Mouse (Mus musculus): ENCODE measurements around the gene Oas2. TPM values are rescaled to one million over a fixed set of nuclear protein-coding genes. Genes with fewer than 3 reads are reported as not detected.

Gene Oas2
- total and polyA plus RNA-seq, 3 experiments: 0.11 to 3.5 (median 2.3) TPM

DNA sequence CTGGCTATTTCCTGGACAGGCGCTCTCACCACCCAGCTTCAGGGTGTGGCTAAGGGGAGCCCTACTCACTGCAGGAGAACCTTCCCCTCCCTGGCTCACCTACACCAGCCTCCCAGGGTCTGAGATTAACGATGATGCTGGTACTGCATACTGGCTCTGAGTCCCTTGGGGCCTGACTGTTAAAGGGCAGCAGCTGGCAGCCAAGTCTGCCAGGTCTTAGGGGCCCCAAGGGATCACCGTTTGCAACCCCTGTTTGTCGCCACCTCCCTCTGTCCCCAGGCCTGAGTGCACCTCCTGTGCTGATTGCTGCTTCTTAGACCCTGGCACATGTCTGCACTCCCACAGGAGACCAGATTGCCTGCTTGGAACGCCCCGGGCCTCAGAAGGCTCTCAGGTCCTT, 45.2 kb downstream of the Oas2 start:
- no peak overlapping the region for H3K4me3 ChIP-seq (ENCODE audit: low read depth, low read length)
- DNase-seq (ENCODE audit: low spot score): no peak
- peaks cover 20% of the 10 kb centered on the region for H3K4me1 ChIP-seq (ENCODE audit: insufficient read depth, low read depth, low read length)
- H3K9me3 ChIP-seq (replicated peaks): no peaks in the 10 kb centered on the region
- TF ChIP-seq POLR2AphosphoS5 (IDR thresholded peaks at IDR 0.05; ENCODE audit: insufficient replicate concordance, low read depth, low read length) (no peak), GATA2 (IDR thresholded peaks at IDR 0.05; ENCODE audit: borderline replicate concordance, low read depth, low read length) (no peak), CTCF (IDR thresholded peaks at IDR 0.05; ENCODE audit: low read depth, low read length) (no peak), TAL1 (conservative IDR thresholded peaks at IDR 0.05; ENCODE audit: low read depth, low read length) (no peak), GATA1 (IDR thresholded peaks at IDR 0.05; ENCODE audit: borderline replicate concordance, low read length) (no peak)
- H3K36me3 ChIP-seq (replicated peaks): no peaks in the 10 kb centered on the region
- ATAC-seq (ENCODE audit: extremely low read depth, insufficient number of reproducible peaks, low FRiP score, poor library complexity, severe bottlenecking): no peak
- peaks cover 76% of the 10 kb centered on the region for H3K27me3 ChIP-seq (ENCODE audit: insufficient read depth, low read length)

DNA sequence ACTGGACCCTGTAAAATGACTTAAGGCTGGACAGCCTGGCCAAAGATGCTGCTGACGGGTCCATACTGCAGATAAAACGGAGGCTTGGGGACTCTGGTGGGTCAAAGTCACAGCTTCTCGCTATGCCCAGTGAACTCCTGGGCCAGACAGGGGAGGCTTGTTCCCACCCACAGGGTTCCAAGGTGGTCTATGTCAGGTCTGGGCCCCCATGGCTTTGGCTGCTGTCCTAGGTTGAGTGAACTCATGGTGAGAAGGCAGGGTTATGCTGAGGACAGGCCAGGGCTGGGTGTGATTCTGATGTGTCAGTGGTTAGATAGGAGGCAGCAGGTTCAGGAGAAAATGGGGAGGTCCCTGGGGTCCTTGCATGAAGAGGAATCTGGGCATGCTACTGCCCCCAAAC, 46.0 kb downstream of the Oas2 start:
- DNase-seq (ENCODE audit: low spot score) (no peak), ATAC-seq (ENCODE audit: extremely low read depth, insufficient number of reproducible peaks, low FRiP score, poor library complexity, severe bottlenecking) (no peak)
- Histone ChIP-seq H3K36me3 (replicated peaks) (no peaks in the 10 kb centered on the region), H3K9me3 (replicated peaks) (no peaks in the 10 kb centered on the region), H3K27me3 (ENCODE audit: insufficient read depth, low read length) (peaks cover 79% of the 10 kb centered on the region), H3K4me3 (ENCODE audit: low read depth, low read length) (no peak overlapping the region), H3K4me1 (ENCODE audit: insufficient read depth, low read depth, low read length) (peaks cover 20% of the 10 kb centered on the region)
- TF ChIP-seq TAL1 (conservative IDR thresholded peaks at IDR 0.05; ENCODE audit: low read depth, low read length) (no peak), GATA2 (IDR thresholded peaks at IDR 0.05; ENCODE audit: borderline replicate concordance, low read depth, low read length) (no peak), GATA1 (IDR thresholded peaks at IDR 0.05; ENCODE audit: borderline replicate concordance, low read length) (no peak), CTCF (IDR thresholded peaks at IDR 0.05; ENCODE audit: low read depth, low read length) (no peak), POLR2AphosphoS5 (IDR thresholded peaks at IDR 0.05; ENCODE audit: insufficient replicate concordance, low read depth, low read length) (no peak)

DNA sequence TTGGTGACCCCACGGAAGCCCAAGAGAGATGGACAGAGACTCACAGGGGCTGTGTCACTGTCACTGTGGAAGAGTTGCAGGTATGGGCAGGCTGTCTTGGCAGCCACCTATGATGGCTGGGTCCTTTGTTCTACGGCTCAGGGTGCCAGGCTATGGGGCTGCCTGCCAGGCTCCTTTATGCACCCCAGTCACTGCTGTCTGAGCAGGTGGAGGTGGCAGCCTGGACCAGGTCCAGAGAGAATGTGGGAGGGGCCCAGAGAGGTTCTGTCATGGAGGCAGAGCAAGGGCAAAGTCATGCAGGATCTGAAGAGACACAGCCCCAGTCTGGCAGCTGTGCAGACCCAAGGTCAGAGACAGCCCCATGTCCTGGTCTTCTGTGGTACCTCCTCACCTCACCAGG, 46.7 kb downstream of the Oas2 start:
- no peak for ATAC-seq (ENCODE audit: extremely low read depth, insufficient number of reproducible peaks, low FRiP score, poor library complexity, severe bottlenecking)
- no peak for DNase-seq (ENCODE audit: low spot score)
- H3K9me3 ChIP-seq (replicated peaks): no peaks in the 10 kb centered on the region
- no peak overlapping the region for H3K4me3 ChIP-seq (ENCODE audit: low read depth, low read length)
- peaks cover 22% of the 10 kb centered on the region for H3K4me1 ChIP-seq (ENCODE audit: insufficient read depth, low read depth, low read length)
- peaks cover 84% of the 10 kb centered on the region for H3K27me3 ChIP-seq (ENCODE audit: insufficient read depth, low read length)
- no peaks in the 10 kb centered on the region for H3K36me3 ChIP-seq (replicated peaks)
- TF ChIP-seq GATA1 (IDR thresholded peaks at IDR 0.05; ENCODE audit: borderline replicate concordance, low read length): no peak
- no peak for TF ChIP-seq TAL1 (conservative IDR thresholded peaks at IDR 0.05; ENCODE audit: low read depth, low read length)
- TF ChIP-seq CTCF (IDR thresholded peaks at IDR 0.05; ENCODE audit: low read depth, low read length): no peak
- TF ChIP-seq POLR2AphosphoS5 (IDR thresholded peaks at IDR 0.05; ENCODE audit: insufficient replicate concordance, low read depth, low read length): no peak
- no peak for TF ChIP-seq GATA2 (IDR thresholded peaks at IDR 0.05; ENCODE audit: borderline replicate concordance, low read depth, low read length)

DNA sequence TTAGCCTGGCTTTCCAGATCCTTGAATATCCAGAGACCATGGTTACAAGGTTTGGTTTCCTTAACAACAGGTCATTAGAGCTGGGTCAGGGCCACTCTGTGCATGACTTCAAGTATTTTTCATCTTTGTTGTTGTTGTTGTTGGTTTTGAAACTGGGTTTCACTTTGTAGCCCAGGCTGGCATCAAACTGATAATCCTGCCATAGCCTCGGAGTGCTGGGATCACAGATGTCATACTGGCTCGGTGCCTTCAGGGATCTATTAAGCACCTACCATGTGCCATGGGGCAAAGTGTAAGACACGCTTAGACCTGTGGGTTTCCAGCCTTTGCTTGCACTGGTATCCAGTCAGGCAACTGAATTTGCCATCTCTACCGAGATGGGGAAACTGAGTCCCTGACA, 47.2 kb downstream of the Oas2 start:
- peaks cover 84% of the 10 kb centered on the region for H3K27me3 ChIP-seq (ENCODE audit: insufficient read depth, low read length)
- H3K4me1 ChIP-seq (ENCODE audit: insufficient read depth, low read depth, low read length): peaks cover 27% of the 10 kb centered on the region
- no peak overlapping the region for H3K4me3 ChIP-seq (ENCODE audit: low read depth, low read length)
- ATAC-seq (ENCODE audit: extremely low read depth, insufficient number of reproducible peaks, low FRiP score, poor library complexity, severe bottlenecking) (no peak), DNase-seq (ENCODE audit: low spot score) (no peak)
- H3K9me3 ChIP-seq (replicated peaks): no peaks in the 10 kb centered on the region
- no peak for TF ChIP-seq CTCF (IDR thresholded peaks at IDR 0.05; ENCODE audit: low read depth, low read length)
- no peak for TF ChIP-seq POLR2AphosphoS5 (IDR thresholded peaks at IDR 0.05; ENCODE audit: insufficient replicate concordance, low read depth, low read length)
- no peak for TF ChIP-seq GATA2 (IDR thresholded peaks at IDR 0.05; ENCODE audit: borderline replicate concordance, low read depth, low read length)
- TF ChIP-seq TAL1 (conservative IDR thresholded peaks at IDR 0.05; ENCODE audit: low read depth, low read length): no peak
- TF ChIP-seq GATA1 (IDR thresholded peaks at IDR 0.05; ENCODE audit: borderline replicate concordance, low read length): no peak
- H3K36me3 ChIP-seq (replicated peaks): no peaks in the 10 kb centered on the region

DNA sequence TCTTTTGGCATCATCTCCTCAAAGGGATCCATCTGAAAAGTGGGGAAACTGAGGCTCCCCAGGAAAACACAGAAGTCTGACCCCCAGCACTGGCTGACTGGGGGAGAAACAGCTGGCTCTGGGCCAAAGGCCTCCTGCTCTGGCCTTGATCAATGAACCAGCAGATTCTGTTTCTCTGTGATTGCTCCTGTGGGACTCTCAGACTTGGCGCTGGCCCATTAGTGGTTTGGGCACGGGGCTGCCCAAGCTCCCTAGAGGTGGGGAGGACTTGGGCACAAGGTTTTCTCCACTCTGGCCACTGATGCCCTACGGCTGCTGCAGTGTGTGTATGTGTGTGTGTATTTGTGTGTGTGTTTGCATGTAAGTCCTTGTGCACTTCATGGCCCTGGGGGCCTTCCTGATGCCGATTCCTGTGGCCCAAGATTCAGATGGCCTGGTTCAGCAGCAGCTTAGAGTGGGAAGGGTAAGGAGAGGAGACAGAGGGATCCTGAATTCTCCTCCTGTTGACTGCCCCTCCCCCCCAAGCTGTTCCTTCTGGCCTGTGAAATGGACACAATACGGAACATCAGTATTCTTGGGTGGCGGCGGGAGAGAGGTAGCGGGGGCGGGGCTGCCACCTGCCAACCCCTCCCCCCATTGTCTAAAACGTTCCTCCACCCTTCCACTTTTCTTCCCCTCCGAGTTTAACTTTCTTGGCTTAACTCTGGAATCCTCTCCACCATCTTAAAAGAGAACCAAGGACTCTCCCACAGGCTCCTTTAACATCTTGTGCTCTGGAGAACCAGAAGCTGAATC, 48.5 kb downstream of the Oas2 start:
- DNase-seq (ENCODE audit: low spot score) (no peak), ATAC-seq (ENCODE audit: extremely low read depth, insufficient number of reproducible peaks, low FRiP score, poor library complexity, severe bottlenecking) (no peak)
- Histone ChIP-seq H3K9me3 (replicated peaks) (no peaks in the 10 kb centered on the region), H3K27me3 (ENCODE audit: insufficient read depth, low read length) (peaks cover 84% of the 10 kb centered on the region), H3K4me1 (ENCODE audit: insufficient read depth, low read depth, low read length) (peaks cover 34% of the 10 kb centered on the region), H3K36me3 (replicated peaks) (no peaks in the 10 kb centered on the region), H3K4me3 (ENCODE audit: low read depth, low read length) (no peak overlapping the region)
- TF ChIP-seq GATA1 (IDR thresholded peaks at IDR 0.05; ENCODE audit: borderline replicate concordance, low read length): no peak

DNA sequence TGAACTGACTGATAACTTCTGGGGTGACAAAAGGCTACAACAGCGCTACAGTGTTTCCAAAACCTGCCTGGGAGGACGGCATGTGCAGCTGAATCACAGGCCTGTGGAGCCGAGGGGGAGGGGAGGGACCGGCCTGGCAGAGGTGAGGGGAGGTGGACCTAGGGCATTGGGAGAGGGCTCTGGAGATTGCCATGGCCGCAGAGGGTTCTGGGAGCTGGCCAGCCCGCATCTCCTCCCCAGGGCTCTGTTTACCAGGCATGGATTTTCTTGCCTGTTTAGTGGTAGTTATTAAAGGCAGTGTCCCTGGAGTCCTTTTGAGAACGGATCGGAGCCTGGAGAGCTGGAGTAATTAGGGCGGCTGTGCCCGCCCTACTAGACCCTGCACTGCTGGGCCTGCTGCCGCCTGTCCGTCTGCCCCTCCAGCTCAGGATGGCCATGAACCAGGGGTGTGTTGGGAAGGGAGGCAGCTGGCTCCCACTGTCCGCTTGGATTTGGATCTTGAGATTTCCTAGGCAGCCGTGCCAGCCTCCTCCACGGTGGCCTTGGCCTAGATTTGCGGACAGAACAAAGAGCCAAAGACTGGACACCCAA, 50.8 kb downstream of the Oas2 start:
- Histone ChIP-seq H3K27me3 (ENCODE audit: insufficient read depth, low read length) (peaks cover 81% of the 10 kb centered on the region), H3K36me3 (replicated peaks) (no peaks in the 10 kb centered on the region), H3K4me3 (ENCODE audit: low read depth, low read length) (no peak overlapping the region), H3K9me3 (replicated peaks) (peaks cover 6% of the 10 kb centered on the region), H3K4me1 (ENCODE audit: insufficient read depth, low read depth, low read length) (peaks cover 33% of the 10 kb centered on the region)
- ATAC-seq (ENCODE audit: extremely low read depth, insufficient number of reproducible peaks, low FRiP score, poor library complexity, severe bottlenecking) (no peak), DNase-seq (ENCODE audit: low spot score) (no peak)
- no peak for TF ChIP-seq POLR2AphosphoS5 (IDR thresholded peaks at IDR 0.05; ENCODE audit: insufficient replicate concordance, low read depth, low read length)
- TF ChIP-seq GATA2 (IDR thresholded peaks at IDR 0.05; ENCODE audit: borderline replicate concordance, low read depth, low read length): no peak
- no peak for TF ChIP-seq TAL1 (conservative IDR thresholded peaks at IDR 0.05; ENCODE audit: low read depth, low read length)
- no peak for TF ChIP-seq CTCF (IDR thresholded peaks at IDR 0.05; ENCODE audit: low read depth, low read length)
- TF ChIP-seq GATA1 (IDR thresholded peaks at IDR 0.05; ENCODE audit: borderline replicate concordance, low read length): no peak

Data from G1E (cell line).